Mouse (Mus musculus) liver, embryonic 14.5 days (tissue): ENCODE data around the gene Ctu2. TPM values are rescaled to one million over a fixed set of nuclear protein-coding genes. Genes with fewer than 3 reads are reported as not detected.

Source experiments
- ATAC-seq: fragments of 200-750 bp; cut with Nextera tagmentation; 2 replicates; pipeline ENCODE4 v1.8.0; 2017; ENCODE audit warnings: moderate number of reproducible peaks, mild to moderate bottlenecking, moderate library complexity; ENCODE audit not compliant: insufficient read depth
- DNase-seq, 3 experiments: peaks; one replicate each; pipeline ENCODE4 v3.0.0-alpha.2; 2012 to 2013; ENCODE audit warnings: low read depth in 3 of 3, low spot score in 3 of 3
- H3K27ac ChIP-seq: fragments of 300-500 bp; sonication (generic); 2 replicates; pipeline ENCODE4 v1.5.1; 2014; ENCODE audit warnings: moderate library complexity, mild to moderate bottlenecking, control low read depth, inconsistent platforms
- H3K27me3 ChIP-seq: fragments of 300-500 bp; sonication (generic); 2 replicates; pipeline ENCODE4 v1.6.1; 2014; ENCODE audit warnings: mild to moderate bottlenecking, low read length, moderate library complexity; ENCODE audit not compliant: control insufficient read depth, insufficient read depth
- H3K36me3 ChIP-seq: fragments of 300-500 bp; sonication (generic); replicated peaks from 2 replicates; pipeline ENCODE4 v1.6.1; 2014; ENCODE audit warnings: low read depth; ENCODE audit not compliant: control insufficient read depth, insufficient read depth
- H3K4me1 ChIP-seq, 2 experiments: fragments of 200-500 bp in 1 of 2; fragments of 300-500 bp in 1 of 2; sonication (generic) in 1 of 2; replicated peaks; 2 replicates each; pipeline ENCODE4 v1.6.1; 2012 to 2014; ENCODE audit warnings: antibody characterized with exemption in 1 of 2, inconsistent platforms in 1 of 2, low read length in 1 of 2; ENCODE audit not compliant: control insufficient read depth in 2 of 2, insufficient read depth in 2 of 2
- H3K4me2 ChIP-seq: fragments of 300-500 bp; sonication (generic); 2 replicates; pipeline ENCODE4 v1.6.1; 2014; ENCODE audit warnings: low read depth, mild to moderate bottlenecking, control low read depth, moderate library complexity
- H3K4me3 ChIP-seq, 2 experiments: fragments of 200-500 bp in 1 of 2; fragments of 300-500 bp in 1 of 2; sonication (generic) in 1 of 2; 2 replicates each; pipeline ENCODE4 v1.5.1; 2012 to 2014; ENCODE audit warnings: low read depth in 2 of 2, low read length in 2 of 2, mild to moderate bottlenecking in 2 of 2, control low read depth in 1 of 2, inconsistent platforms in 1 of 2, moderate library complexity in 1 of 2; ENCODE audit not compliant: insufficient read depth in 1 of 2
- H3K9ac ChIP-seq: fragments of 300-500 bp; sonication (generic); replicated peaks from 2 replicates; pipeline ENCODE4 v1.6.1; 2014; ENCODE audit warnings: mild to moderate bottlenecking, control low read depth, moderate library complexity
- H3K9me3 ChIP-seq: fragments of 300-500 bp; sonication (generic); 2 replicates; pipeline ENCODE4 v1.6.1; 2016; ENCODE audit warnings: low read length, mixed read lengths; ENCODE audit not compliant: control insufficient read depth
- CTCF ChIP-seq: IDR thresholded peaks from 2 replicates; pipeline ENCODE4 v1.5.1; 2016; ENCODE audit warnings: antibody characterized with exemption, low read depth, control low read depth
- EP300 ChIP-seq: IDR thresholded peaks from 2 replicates; pipeline ENCODE4 v1.6.1; 2016; ENCODE audit warnings: antibody characterized with exemption, low read depth
- WGBS: fragments of 180-500 bp; shearing (Covaris S2); extraction: QIAGEN DNeasy Blood & Tissue Kit; methylation state at CpG from one replicate; pipeline ENCODE4 v1.1.7; 2014; ENCODE audit not compliant: insufficient replicate concordance; 5-methylcytosine and 5-hydroxymethylcytosine counted together
- polyA plus RNA-seq, 2 experiments: library from polyadenylated mRNA; depleted of rRNA in 1 of 2; stranded (reverse) in 1 of 2; unstranded in 1 of 2; fragments of >200 nt; fragmentation: Nextera tagmentation in 1 of 2; extraction: Ambion mirVana in 1 of 2; gene quantifications; 2 replicates each; pipeline versions ENCODE4 v1.2.1 to v1.2.3; 2012 to 2014

The Ctu2 gene
- polyA plus RNA-seq, 2 experiments = 11.7 to 13.9 TPM

- no peak overlapping the region for H3K4me3 ChIP-seq
- no peak overlapping the region for H3K9ac ChIP-seq
- no peaks in the 10 kb centered on the region for H3K36me3 ChIP-seq
- no peaks in the 10 kb centered on the region for H3K27me3 ChIP-seq
- WGBS = 53% methylated on average over 3 of the region's 3 CpGs
- peaks cover 3 to 15% of the 10 kb centered on the region in 2 experiments for H3K4me1 ChIP-seq
- no peaks in the 10 kb centered on the region for H3K9me3 ChIP-seq
- ATAC-seq (no peak), DNase-seq (no peak)
- no peak for TF ChIP-seq CTCF
- no peak for TF ChIP-seq EP300
- no peak overlapping the region for H3K4me2 ChIP-seq
- no peak overlapping the region for H3K27ac ChIP-seq
Measured at GRCm38 (mm10) chr8:122430646-122431045, 45.3 kb upstream of the Ctu2 start.

GRCm38 (mm10) chr8:122431694-122432442 is 44.1 kb upstream of the Ctu2 start:
- no peak for DNase-seq
- Histone ChIP-seq H3K9me3 (no peaks in the 10 kb centered on the region), H3K27ac (peak overlapping the region; percentile 6; the same call in 1 of the 2 replicates), H3K4me2 (peak overlapping the region; percentile 72), H3K4me1 (peaks cover 3 to 15% of the 10 kb centered on the region in 2 experiments), H3K36me3 (no peaks in the 10 kb centered on the region), H3K4me3 (peak overlapping the region; percentile 56), H3K9ac (peak overlapping the region; percentile 12; the same call in 1 of the 2 replicates), H3K27me3 (no peaks in the 10 kb centered on the region)
- 20% methylated on average over 18 of the region's 18 CpGs for WGBS
- TF ChIP-seq CTCF (no peak), EP300 (no peak)
- ATAC-seq = no peak; the same call in 1 of the 2 replicates

GRCm38 (mm10) chr8:122432443-122433268 is 43.3 kb upstream of the Ctu2 start, which contains the start of gene Cyba:
TSS of gene Cyba (minus strand) at chr8:122432930.
- Histone ChIP-seq H3K4me2 (peak within 1 kb of the TSS; percentile 72), H3K27ac (peak within 1 kb of the TSS; percentile 6; the same call in 1 of the 2 replicates), H3K27me3 (no peaks in the 10 kb centered on the region), H3K4me3 (peak within 1 kb of the TSS; percentile 56), H3K9me3 (no peaks in the 10 kb centered on the region), H3K9ac (peak within 1 kb of the TSS; percentile 50), H3K4me1 (peaks cover 3 to 15% of the 10 kb centered on the region in 2 experiments), H3K36me3 (no peaks in the 10 kb centered on the region)
- ATAC-seq (peak; percentile 69), DNase-seq (peak in 2 of 3 experiments; percentile 33 to 49)
- WGBS = 2% methylated on average over 45 of the region's 45 CpGs
- no peak for TF ChIP-seq CTCF
- no peak for TF ChIP-seq EP300

- Histone ChIP-seq H3K9me3 (no peaks in the 10 kb centered on the region), H3K9ac (no peak overlapping the region), H3K27me3 (no peaks in the 10 kb centered on the region), H3K27ac (no peak overlapping the region), H3K4me3 (no peak overlapping the region; a peak in 1 of 4 replicates), H3K4me2 (peak overlapping the region; percentile 72), H3K4me1 (peaks cover 3 to 19% of the 10 kb centered on the region in 2 experiments), H3K36me3 (no peaks in the 10 kb centered on the region)
- DNase-seq (no peak), ATAC-seq (peak; percentile 30)
- WGBS = 56% methylated on average over 11 of the region's 11 CpGs
- TF ChIP-seq EP300 (no peak), CTCF (peak; percentile 55)
Measured at GRCm38 (mm10) chr8:122433269-122433905, 42.6 kb upstream of the Ctu2 start.
